Mouse (Mus musculus): ENCODE measurements at regions not wholly inside any gene's neighbourhood (a gene's known extent, or its start where the extent isn't known, plus 50 kb on each side); places are given as distances from the start of the nearest gene placed in this dataset.

DNA sequence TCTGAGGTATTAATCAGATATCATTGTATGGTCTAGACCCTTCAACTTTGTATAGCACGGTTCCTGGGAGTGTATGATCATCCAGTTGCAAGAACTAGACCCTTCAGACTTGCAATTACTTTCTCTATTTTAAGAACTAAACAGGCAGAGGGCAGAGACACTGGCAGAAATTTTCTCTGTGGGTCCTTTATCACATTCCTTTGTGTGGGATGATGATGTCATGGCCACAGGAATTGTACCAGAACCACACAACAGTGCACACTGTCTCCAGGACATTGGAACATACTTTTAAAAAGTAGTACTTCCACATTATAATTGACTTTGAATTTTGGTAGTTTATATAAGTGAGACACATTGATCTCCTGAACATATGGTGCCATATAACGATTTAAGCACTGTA, 674.2 kb downstream of the Rfpl4b start:
- no peak for DNase-seq (ENCODE audit: low spot score)
- no peak overlapping the region for H3K9ac ChIP-seq (replicated peaks; ENCODE audit: low read length)
- H3K36me3 ChIP-seq (replicated peaks; ENCODE audit: control insufficient read depth, insufficient read depth, low read depth, low read length), result no peaks in the 10 kb centered on the region
- ATAC-seq (replicated peaks; ENCODE audit: insufficient number of reproducible peaks, low FRiP score, low TSS enrichment, low read depth), result no peak
- WGBS, result 82% methylated on average over 2 of the region's 2 CpGs
- no peak overlapping the region for H3K27ac ChIP-seq (replicated peaks; ENCODE audit: low read depth, low read length)
- H3K9me3 ChIP-seq (replicated peaks; ENCODE audit: control insufficient read depth, low read length), result no peaks in the 10 kb centered on the region
- no peaks in the 10 kb centered on the region for H3K4me1 ChIP-seq (ENCODE audit: control insufficient read depth, insufficient read depth, low read length)
- no peaks in the 10 kb centered on the region for H3K27me3 ChIP-seq (ENCODE audit: control insufficient read depth, insufficient read depth, low read length)
- no peak overlapping the region for H3K4me3 ChIP-seq (ENCODE audit: low read depth, low read length)
- no peak overlapping the region for H3K4me2 ChIP-seq (ENCODE audit: low read depth, low read length)

DNA sequence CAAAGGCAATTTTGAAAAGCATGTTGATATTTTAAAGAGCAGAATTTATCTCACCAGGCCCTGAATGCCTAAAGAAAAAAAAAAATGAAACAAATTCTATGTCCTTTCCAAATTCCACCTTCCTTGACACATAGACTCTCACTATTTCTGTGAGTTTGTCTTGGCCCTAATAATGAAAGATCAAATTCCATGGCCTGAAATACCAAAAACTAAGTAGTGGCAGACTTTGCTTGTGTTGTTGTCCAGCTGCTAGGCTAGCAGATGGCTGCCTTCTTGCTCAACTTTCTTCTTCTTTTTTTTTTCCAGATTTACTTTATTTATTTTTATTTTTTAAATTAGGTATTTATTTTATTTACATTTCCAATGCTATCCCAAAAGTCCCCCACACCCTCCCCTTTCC, 682.4 kb downstream of the Rfpl4b start:
- H3K4me3 ChIP-seq (ENCODE audit: low read depth, low read length), result no peak overlapping the region
- H3K9ac ChIP-seq (replicated peaks; ENCODE audit: low read length), result no peak overlapping the region
- H3K36me3 ChIP-seq (replicated peaks; ENCODE audit: control insufficient read depth, insufficient read depth, low read depth, low read length), result no peaks in the 10 kb centered on the region
- no peaks in the 10 kb centered on the region for H3K4me1 ChIP-seq (ENCODE audit: control insufficient read depth, insufficient read depth, low read length)
- no peak overlapping the region for H3K27ac ChIP-seq (replicated peaks; ENCODE audit: low read depth, low read length)
- H3K9me3 ChIP-seq (replicated peaks; ENCODE audit: control insufficient read depth, low read length), result no peaks in the 10 kb centered on the region
- no peak for ATAC-seq (replicated peaks; ENCODE audit: insufficient number of reproducible peaks, low FRiP score, low TSS enrichment, low read depth)
- no peak overlapping the region for H3K4me2 ChIP-seq (ENCODE audit: low read depth, low read length)
- no peak for DNase-seq (ENCODE audit: low spot score)
- H3K27me3 ChIP-seq (ENCODE audit: control insufficient read depth, insufficient read depth, low read length), result no peaks in the 10 kb centered on the region

DNA sequence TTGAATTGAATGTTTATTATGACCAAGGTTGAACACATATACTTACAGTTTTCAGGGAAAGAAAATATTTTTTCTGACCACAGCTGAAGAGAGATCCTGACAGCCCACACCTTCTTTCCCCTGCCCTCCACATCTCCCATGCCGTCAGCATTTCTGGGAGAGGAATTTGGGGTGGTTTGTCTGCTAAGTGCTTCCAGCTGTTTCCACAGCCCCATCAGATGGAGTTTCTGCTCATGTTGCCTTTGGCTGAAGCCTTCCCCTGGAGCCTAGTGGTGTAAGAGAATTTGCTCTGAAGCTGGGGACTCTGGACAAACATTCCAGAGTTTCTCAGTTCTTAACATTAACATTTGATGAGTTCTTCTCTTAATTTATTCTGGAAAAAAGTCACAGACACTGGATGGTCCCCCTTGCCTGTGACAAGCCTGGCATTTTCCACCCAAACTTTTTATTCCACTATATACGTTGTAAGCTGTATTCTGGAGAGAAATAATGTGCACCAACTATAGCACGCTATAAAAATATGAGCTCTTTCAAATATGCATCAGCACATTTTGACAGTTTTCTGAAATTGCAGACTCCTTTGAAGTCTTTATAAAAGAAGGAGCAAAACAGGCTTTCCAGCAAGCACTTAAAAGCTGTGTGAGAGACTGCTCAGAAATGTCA, 699.5 kb downstream of the Rfpl4b start:
- Histone ChIP-seq H3K9ac (replicated peaks; ENCODE audit: low read length) (no peak overlapping the region), H3K4me3 (ENCODE audit: low read depth, low read length) (no peak overlapping the region), H3K27ac (replicated peaks; ENCODE audit: low read depth, low read length) (no peak overlapping the region), H3K27me3 (ENCODE audit: control insufficient read depth, insufficient read depth, low read length) (no peaks in the 10 kb centered on the region), H3K4me1 (ENCODE audit: control insufficient read depth, insufficient read depth, low read length) (no peaks in the 10 kb centered on the region), H3K36me3 (replicated peaks; ENCODE audit: control insufficient read depth, insufficient read depth, low read depth, low read length) (no peaks in the 10 kb centered on the region), H3K9me3 (replicated peaks; ENCODE audit: control insufficient read depth, low read length) (no peaks in the 10 kb centered on the region), H3K4me2 (ENCODE audit: low read depth, low read length) (no peak overlapping the region)
- WGBS, result 37% methylated on average over 3 of the region's 3 CpGs
- DNase-seq (ENCODE audit: low spot score) (peak; percentile 87), ATAC-seq (replicated peaks; ENCODE audit: insufficient number of reproducible peaks, low FRiP score, low TSS enrichment, low read depth) (peak; percentile 59; the same call in 1 of the 2 replicates)

DNA sequence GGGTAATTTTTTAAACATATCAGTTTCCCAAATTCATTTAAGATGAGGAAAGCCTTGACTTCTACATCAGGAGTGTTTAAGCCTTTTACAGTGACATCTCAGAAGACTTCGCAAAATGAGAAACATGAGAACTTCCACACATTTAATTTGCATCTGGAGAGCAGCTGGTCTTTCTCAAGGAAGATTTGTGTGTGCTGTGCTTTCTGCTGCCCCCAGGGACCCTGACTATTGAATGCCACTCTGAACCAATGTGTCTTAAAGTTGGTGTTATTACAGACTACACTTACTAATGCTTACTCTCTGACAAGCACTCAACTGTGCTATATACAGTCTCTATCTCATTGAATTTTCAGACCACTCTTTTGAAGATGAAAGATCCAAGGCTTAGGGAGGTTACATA, 703.0 kb downstream of the Rfpl4b start:
- H3K36me3 ChIP-seq (replicated peaks; ENCODE audit: control insufficient read depth, insufficient read depth, low read depth, low read length), result no peaks in the 10 kb centered on the region
- WGBS, result 31% methylated on average over 1 of the region's 1 CpGs
- no peaks in the 10 kb centered on the region for H3K9me3 ChIP-seq (replicated peaks; ENCODE audit: control insufficient read depth, low read length)
- no peak overlapping the region for H3K27ac ChIP-seq (replicated peaks; ENCODE audit: low read depth, low read length)
- H3K9ac ChIP-seq (replicated peaks; ENCODE audit: low read length), result no peak overlapping the region
- no peaks in the 10 kb centered on the region for H3K27me3 ChIP-seq (ENCODE audit: control insufficient read depth, insufficient read depth, low read length)
- no peak overlapping the region for H3K4me2 ChIP-seq (ENCODE audit: low read depth, low read length)
- ATAC-seq (replicated peaks; ENCODE audit: insufficient number of reproducible peaks, low FRiP score, low TSS enrichment, low read depth) (no peak), DNase-seq (ENCODE audit: low spot score) (peak; percentile 70)
- no peak overlapping the region for H3K4me3 ChIP-seq (ENCODE audit: low read depth, low read length)
- no peaks in the 10 kb centered on the region for H3K4me1 ChIP-seq (ENCODE audit: control insufficient read depth, insufficient read depth, low read length)

DNA sequence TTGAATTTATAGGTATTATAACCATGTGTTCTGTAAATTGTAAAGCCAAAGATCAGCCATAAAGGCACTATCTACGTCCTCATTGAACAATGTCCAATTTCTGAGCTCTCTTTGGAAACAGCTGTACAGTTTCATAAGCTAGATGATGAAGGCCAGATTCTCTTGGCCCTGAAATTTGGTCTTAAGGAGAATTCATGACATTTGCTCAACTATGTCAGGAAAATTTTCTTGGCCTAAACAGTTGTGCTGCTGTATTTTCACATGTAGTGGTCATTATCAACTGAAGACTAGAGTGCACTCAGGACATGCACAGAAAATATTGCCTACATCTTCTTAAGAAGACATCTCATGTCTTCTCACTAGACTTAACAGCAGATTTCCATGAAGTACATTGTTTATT, 705.1 kb downstream of the Rfpl4b start:
- Histone ChIP-seq H3K4me2 (ENCODE audit: low read depth, low read length) (no peak overlapping the region), H3K36me3 (replicated peaks; ENCODE audit: control insufficient read depth, insufficient read depth, low read depth, low read length) (no peaks in the 10 kb centered on the region), H3K27ac (replicated peaks; ENCODE audit: low read depth, low read length) (no peak overlapping the region), H3K9me3 (replicated peaks; ENCODE audit: control insufficient read depth, low read length) (no peaks in the 10 kb centered on the region), H3K27me3 (ENCODE audit: control insufficient read depth, insufficient read depth, low read length) (no peaks in the 10 kb centered on the region), H3K9ac (replicated peaks; ENCODE audit: low read length) (no peak overlapping the region), H3K4me1 (ENCODE audit: control insufficient read depth, insufficient read depth, low read length) (no peaks in the 10 kb centered on the region), H3K4me3 (ENCODE audit: low read depth, low read length) (no peak overlapping the region)
- ATAC-seq (replicated peaks; ENCODE audit: insufficient number of reproducible peaks, low FRiP score, low TSS enrichment, low read depth) (no peak), DNase-seq (ENCODE audit: low spot score) (no peak)
- 90% methylated on average over 1 of the region's 1 CpGs for WGBS

DNA sequence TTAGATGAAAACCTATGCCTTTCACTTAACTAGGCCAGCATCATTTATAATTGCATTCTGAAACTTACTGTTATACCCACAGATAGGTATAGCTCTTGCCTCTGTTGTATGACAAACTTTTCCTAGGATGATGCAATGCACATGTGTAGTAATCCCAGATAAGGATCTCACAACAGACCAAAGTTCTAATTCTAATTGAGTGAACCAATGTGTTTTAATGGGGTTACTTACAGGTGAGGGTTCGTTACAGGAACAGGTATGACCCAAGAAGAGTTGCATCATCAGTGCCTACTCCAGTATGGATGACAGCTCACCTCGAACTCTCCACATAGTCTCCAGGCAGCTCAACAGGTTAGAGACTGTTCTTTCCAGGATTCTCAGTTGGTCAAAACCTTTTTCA, 707.4 kb downstream of the Rfpl4b start:
- no peak overlapping the region for H3K27ac ChIP-seq (replicated peaks; ENCODE audit: low read depth, low read length)
- 93% methylated on average over 2 of the region's 2 CpGs for WGBS
- no peak overlapping the region for H3K9ac ChIP-seq (replicated peaks; ENCODE audit: low read length)
- ATAC-seq (replicated peaks; ENCODE audit: insufficient number of reproducible peaks, low FRiP score, low TSS enrichment, low read depth) (no peak), DNase-seq (ENCODE audit: low spot score) (no peak)
- no peaks in the 10 kb centered on the region for H3K36me3 ChIP-seq (replicated peaks; ENCODE audit: control insufficient read depth, insufficient read depth, low read depth, low read length)
- H3K4me1 ChIP-seq (ENCODE audit: control insufficient read depth, insufficient read depth, low read length), result no peaks in the 10 kb centered on the region
- no peak overlapping the region for H3K4me3 ChIP-seq (ENCODE audit: low read depth, low read length)
- H3K9me3 ChIP-seq (replicated peaks; ENCODE audit: control insufficient read depth, low read length), result no peaks in the 10 kb centered on the region
- no peak overlapping the region for H3K4me2 ChIP-seq (ENCODE audit: low read depth, low read length)
- H3K27me3 ChIP-seq (ENCODE audit: control insufficient read depth, insufficient read depth, low read length), result no peaks in the 10 kb centered on the region

DNA sequence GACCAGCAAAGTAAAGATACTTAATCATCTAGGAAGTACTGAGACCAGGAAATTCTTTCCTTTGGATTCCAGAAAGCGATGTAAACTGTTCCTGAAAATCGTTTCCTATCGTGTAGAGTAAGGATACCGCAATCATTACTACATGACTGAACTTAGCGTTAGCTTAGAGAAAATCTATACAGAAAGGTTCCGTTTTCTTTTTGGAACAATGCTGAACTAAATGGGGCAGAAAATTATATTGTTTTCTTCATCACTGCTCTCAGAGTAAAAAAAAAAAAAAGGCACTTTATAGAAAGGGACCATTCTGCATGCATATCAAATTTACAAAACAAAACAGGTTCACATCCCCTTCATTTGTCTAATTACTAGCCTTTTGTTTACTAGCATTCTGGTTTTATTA, 713.0 kb downstream of the Rfpl4b start:
- no peak overlapping the region for H3K27ac ChIP-seq (replicated peaks; ENCODE audit: low read depth, low read length)
- H3K4me2 ChIP-seq (ENCODE audit: low read depth, low read length), result no peak overlapping the region
- H3K4me1 ChIP-seq (ENCODE audit: control insufficient read depth, insufficient read depth, low read length), result no peaks in the 10 kb centered on the region
- no peaks in the 10 kb centered on the region for H3K9me3 ChIP-seq (replicated peaks; ENCODE audit: control insufficient read depth, low read length)
- H3K27me3 ChIP-seq (ENCODE audit: control insufficient read depth, insufficient read depth, low read length), result no peaks in the 10 kb centered on the region
- H3K36me3 ChIP-seq (replicated peaks; ENCODE audit: control insufficient read depth, insufficient read depth, low read depth, low read length), result no peaks in the 10 kb centered on the region
- ATAC-seq (replicated peaks; ENCODE audit: insufficient number of reproducible peaks, low FRiP score, low TSS enrichment, low read depth) (no peak), DNase-seq (ENCODE audit: low spot score) (no peak)
- no peak overlapping the region for H3K9ac ChIP-seq (replicated peaks; ENCODE audit: low read length)
- 83% methylated on average over 6 of the region's 6 CpGs for WGBS
- no peak overlapping the region for H3K4me3 ChIP-seq (ENCODE audit: low read depth, low read length)

DNA sequence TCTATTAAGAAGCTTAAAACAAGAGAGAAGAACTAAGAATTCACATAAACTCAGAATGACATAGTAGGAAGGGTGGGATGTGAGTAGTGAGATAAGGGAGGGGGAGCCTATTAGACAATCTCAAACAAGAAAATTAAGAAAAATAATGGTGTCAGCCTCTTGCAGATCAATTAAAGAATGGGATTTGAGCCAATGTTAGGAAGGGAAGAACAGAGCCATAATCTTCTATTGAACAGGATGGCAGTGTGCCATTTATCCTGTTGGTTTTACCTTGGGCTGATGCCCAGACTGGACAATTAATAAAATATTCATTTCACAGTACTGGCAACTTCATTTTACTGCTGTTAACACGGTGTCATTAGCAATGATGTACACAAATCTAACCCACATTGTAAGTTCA, 718.0 kb downstream of the Rfpl4b start:
- H3K27me3 ChIP-seq (ENCODE audit: control insufficient read depth, insufficient read depth, low read length), result no peaks in the 10 kb centered on the region
- no peak overlapping the region for H3K4me3 ChIP-seq (ENCODE audit: low read depth, low read length)
- no peak overlapping the region for H3K9ac ChIP-seq (replicated peaks; ENCODE audit: low read length)
- no peak overlapping the region for H3K27ac ChIP-seq (replicated peaks; ENCODE audit: low read depth, low read length)
- H3K36me3 ChIP-seq (replicated peaks; ENCODE audit: control insufficient read depth, insufficient read depth, low read depth, low read length), result no peaks in the 10 kb centered on the region
- H3K4me2 ChIP-seq (ENCODE audit: low read depth, low read length), result no peak overlapping the region
- H3K4me1 ChIP-seq (ENCODE audit: control insufficient read depth, insufficient read depth, low read length), result no peaks in the 10 kb centered on the region
- no peak for DNase-seq (ENCODE audit: low spot score)
- H3K9me3 ChIP-seq (replicated peaks; ENCODE audit: control insufficient read depth, low read length), result no peaks in the 10 kb centered on the region
- ATAC-seq (replicated peaks; ENCODE audit: insufficient number of reproducible peaks, low FRiP score, low TSS enrichment, low read depth), result no peak
- WGBS, result 81% methylated on average over 1 of the region's 1 CpGs
